Mouse (Mus musculus): Measurements from ENCODE around the gene Supt5. TPM values are rescaled to one million over a fixed set of nuclear protein-coding genes. Genes with fewer than 3 reads are reported as not detected.

The Supt5 gene
- polyA plus RNA-seq, 1 experiment from 2014 or later = 110 TPM

- H3K4me1 ChIP-seq = peaks cover 22% of the 10 kb centered on the region
- 0 out of 2 replicates have a peak overlapping the region, but pooled peaks have one; percentile 5 for H3K27ac ChIP-seq
- no peaks in the 10 kb centered on the region for H3K27me3 ChIP-seq (replicated peaks)
- 6% methylated on average over 35 of the region's 35 CpGs for WGBS
- ATAC-seq (ENCODE audit: low FRiP score, low read depth) = peak; percentile 59
- peak overlapping the region; percentile 76 for H3K4me3 ChIP-seq
- H3K9me3 ChIP-seq = no peaks in the 10 kb centered on the region
- peak overlapping the region; percentile 82 for H3K9ac ChIP-seq
- H3K4me2 ChIP-seq (replicated peaks) = peak overlapping the region; percentile 95
- H3K36me3 ChIP-seq = peaks cover 65% of the 10 kb centered on the region
These were observed 27.2 kb downstream of the Supt5 start for GRCm38 (mm10) chr7:28311151-28311925.

DNA sequence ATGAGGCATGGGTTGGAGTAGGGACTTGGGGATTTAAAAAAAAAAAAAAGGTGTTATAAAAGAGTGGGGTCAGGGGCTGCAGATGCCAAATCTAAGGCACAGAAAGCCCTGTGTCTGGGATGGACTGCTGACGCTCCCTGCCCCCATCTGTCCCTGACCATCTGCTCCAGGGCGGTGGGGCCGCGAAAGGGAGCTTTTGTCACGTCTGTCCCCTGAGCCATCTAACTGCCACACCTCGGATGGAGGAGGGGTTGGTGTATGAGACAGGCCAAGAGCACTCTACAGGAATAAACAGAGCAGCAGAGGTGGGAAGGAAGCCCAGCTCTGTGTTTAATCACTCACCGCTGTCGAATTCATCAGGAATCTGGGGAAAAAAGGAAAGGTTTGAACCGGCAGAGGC, 28.8 kb downstream of the Supt5 start:
- H3K4me1 ChIP-seq = peaks cover 22% of the 10 kb centered on the region
- 41% methylated on average over 9 of the region's 9 CpGs for WGBS
- peaks cover 65% of the 10 kb centered on the region for H3K36me3 ChIP-seq
- H3K4me2 ChIP-seq (replicated peaks) = peak overlapping the region; percentile 95
- peak overlapping the region; percentile 7; the same call in 1 of the 2 replicates for H3K4me3 ChIP-seq
- ATAC-seq (ENCODE audit: low FRiP score, low read depth) = no peak
- H3K9ac ChIP-seq = peak overlapping the region; percentile 2; the same call in 1 of the 2 replicates
- no peaks in the 10 kb centered on the region for H3K27me3 ChIP-seq (replicated peaks)
- no peaks in the 10 kb centered on the region for H3K9me3 ChIP-seq
- H3K27ac ChIP-seq = no peak overlapping the region; the same call in 1 of the 2 replicates

GRCm38 (mm10) chr7:28306216-28306615, 32.3 kb downstream of the Supt5 start:
- Histone ChIP-seq H3K4me3 (no peak overlapping the region), H3K27ac (no peak overlapping the region), H3K4me2 (replicated peaks) (no peak overlapping the region), H3K36me3 (peaks cover 57% of the 10 kb centered on the region), H3K27me3 (replicated peaks) (no peaks in the 10 kb centered on the region), H3K9ac (no peak overlapping the region), H3K4me1 (peaks cover 35% of the 10 kb centered on the region), H3K9me3 (no peaks in the 10 kb centered on the region)
- 94% methylated on average over 8 of the region's 8 CpGs for WGBS
- no peak for ATAC-seq (ENCODE audit: low FRiP score, low read depth)

- no peak for ATAC-seq (ENCODE audit: low FRiP score, low read depth)
- WGBS = 94% methylated on average over 10 of the region's 10 CpGs
- no peak overlapping the region for H3K27ac ChIP-seq
- H3K27me3 ChIP-seq (replicated peaks) = no peaks in the 10 kb centered on the region
- no peak overlapping the region for H3K4me3 ChIP-seq
- peaks cover 57% of the 10 kb centered on the region for H3K36me3 ChIP-seq
- peaks cover 29% of the 10 kb centered on the region for H3K4me1 ChIP-seq
- no peak overlapping the region for H3K9ac ChIP-seq
- H3K9me3 ChIP-seq = no peaks in the 10 kb centered on the region
- no peak overlapping the region for H3K4me2 ChIP-seq (replicated peaks)
These were observed 32.9 kb downstream of the Supt5 start for GRCm38 (mm10) chr7:28305641-28306040.

DNA sequence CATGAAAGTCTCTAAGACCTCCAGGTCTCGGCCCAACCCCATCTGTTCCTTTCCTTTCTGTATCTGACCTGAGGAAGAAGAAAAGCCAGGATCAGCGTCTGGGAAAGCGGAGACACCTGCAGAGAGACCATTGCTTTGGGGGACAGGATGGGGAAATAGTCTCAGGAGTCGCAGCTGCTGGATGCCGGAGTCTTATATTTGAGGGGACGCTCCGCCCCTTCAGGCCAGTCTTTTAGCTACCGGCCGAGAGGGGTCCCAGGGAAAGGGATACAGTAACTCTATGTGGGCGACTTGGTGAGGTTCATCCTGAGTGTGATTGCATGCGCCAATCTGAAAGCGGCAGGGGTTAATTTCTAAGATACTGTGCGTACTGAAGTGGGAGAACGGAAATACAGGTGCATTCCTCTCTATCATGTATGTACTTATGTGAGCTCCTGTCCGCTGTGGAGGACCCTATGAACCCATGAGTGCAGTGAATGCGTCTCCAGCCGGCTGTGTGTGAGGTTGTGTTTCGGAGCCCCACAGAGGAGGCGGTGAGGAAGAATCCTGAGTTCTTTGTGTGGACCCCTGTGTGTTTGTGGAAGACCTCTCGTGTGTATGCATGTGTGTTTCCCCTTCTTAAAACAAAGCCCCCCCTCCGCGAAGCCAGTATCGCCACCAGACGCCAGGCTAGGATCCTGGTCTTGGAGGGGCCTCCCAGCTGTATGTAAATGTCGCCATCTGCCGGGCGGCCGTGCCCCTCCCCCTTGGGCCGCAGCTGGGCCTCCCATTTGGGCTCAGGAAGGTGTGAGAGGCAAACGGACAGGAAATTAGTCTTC, 36.7 kb downstream of the Supt5 start, which contains the start of gene Dll3:
Dll3 (minus strand) TSS at position 623 of the 818 bp plus-strand sequence.
- peak; percentile 83 for ATAC-seq (ENCODE audit: low FRiP score, low read depth)
- Histone ChIP-seq H3K27ac (peak within 1 kb of the TSS; percentile 77), H3K4me3 (peak within 1 kb of the TSS; percentile 60), H3K9ac (peak within 1 kb of the TSS; percentile 85), H3K4me2 (replicated peaks) (peak within 1 kb of the TSS; percentile 72), H3K4me1 (peaks cover 28% of the 10 kb centered on the region), H3K36me3 (peaks cover 22% of the 10 kb centered on the region), H3K9me3 (no peaks in the 10 kb centered on the region), H3K27me3 (replicated peaks) (peaks cover 8% of the 10 kb centered on the region; the same call in 1 of the 2 replicates)
- WGBS = 1% methylated on average over 30 of the region's 30 CpGs

DNA sequence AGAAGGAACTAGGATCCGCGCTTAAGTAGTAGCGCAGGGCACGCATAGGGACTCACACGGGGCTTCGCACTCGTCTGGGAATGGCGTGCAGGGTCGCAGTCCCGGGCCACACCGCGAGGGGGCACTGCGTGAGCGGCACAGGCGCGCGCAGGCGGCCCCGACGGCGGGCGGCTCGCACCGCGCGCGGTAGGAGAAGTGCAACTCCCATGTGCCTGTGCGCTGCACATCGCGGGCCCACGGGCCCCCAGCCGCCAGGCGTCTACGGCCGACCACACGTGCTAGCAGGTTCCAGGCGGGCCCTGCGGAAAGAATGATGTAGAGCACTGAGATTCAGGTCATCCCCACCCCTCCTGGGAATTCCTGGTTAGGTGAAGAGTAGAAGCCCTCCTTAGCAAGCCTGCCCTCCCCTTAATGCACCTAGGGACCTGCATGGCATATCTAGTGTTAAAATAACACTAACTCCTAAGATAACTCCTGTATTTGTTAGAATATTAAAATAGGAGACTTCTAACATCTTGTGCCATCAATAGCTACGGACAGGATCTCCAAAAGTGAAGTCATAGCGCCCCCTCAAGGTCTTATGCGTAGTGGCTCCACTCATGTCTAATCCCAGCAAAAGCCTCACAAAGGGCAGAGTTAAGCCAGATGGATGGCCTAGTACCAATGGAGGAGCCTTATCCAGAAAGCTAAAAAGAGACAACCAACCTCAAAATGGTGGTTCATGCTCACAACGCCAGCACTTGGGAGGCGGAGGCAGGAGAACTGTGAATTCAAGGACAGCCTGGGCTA, 39.5 kb downstream of the Supt5 start:
- Histone ChIP-seq H3K4me3 (peak overlapping the region; percentile 18; the same call in 1 of the 2 replicates), H3K27me3 (replicated peaks) (peaks cover 27% of the 10 kb centered on the region), H3K9ac (peak overlapping the region; percentile 22; the same call in 1 of the 2 replicates), H3K4me1 (peaks cover 45% of the 10 kb centered on the region), H3K27ac (no peak overlapping the region), H3K9me3 (no peaks in the 10 kb centered on the region), H3K36me3 (no peaks in the 10 kb centered on the region), H3K4me2 (replicated peaks) (peak overlapping the region; percentile 72)
- no peak for ATAC-seq (ENCODE audit: low FRiP score, low read depth)
- WGBS = 16% methylated on average over 43 of the region's 43 CpGs

DNA sequence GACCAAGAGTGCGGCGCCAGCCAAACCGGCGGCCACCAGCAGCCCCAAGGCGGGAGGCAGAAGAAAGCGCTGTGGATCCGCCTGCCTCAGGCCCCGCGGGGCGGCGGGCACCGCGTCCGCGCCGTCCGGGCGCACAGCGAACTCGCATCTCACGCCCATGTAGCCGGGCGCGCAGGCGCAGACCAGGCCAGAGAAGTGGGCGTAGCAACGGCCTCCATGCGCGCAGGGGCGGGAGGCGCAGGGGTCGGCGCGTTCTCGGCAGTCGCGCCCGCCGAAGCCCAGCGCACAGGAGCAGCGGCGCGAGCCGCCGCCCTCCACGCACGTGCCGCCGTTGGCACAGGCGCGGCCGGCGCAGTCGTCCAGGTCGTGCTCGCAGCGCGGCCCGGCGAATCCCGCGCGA, 44.1 kb downstream of the Supt5 start:
- no peak overlapping the region for H3K27ac ChIP-seq
- H3K4me2 ChIP-seq (replicated peaks) = peak overlapping the region; percentile 85
- H3K36me3 ChIP-seq = peaks cover 4% of the 10 kb centered on the region; the same call in 1 of the 2 replicates
- peaks cover 59% of the 10 kb centered on the region for H3K27me3 ChIP-seq (replicated peaks)
- 3% methylated on average over 63 of the region's 63 CpGs for WGBS
- peak overlapping the region; percentile 56 for H3K9ac ChIP-seq
- no peaks in the 10 kb centered on the region for H3K9me3 ChIP-seq
- peaks cover 44% of the 10 kb centered on the region for H3K4me1 ChIP-seq
- peak overlapping the region; percentile 45 for H3K4me3 ChIP-seq
- peak; percentile 23; the same call in 1 of the 2 replicates for ATAC-seq (ENCODE audit: low FRiP score, low read depth)

GRCm38 (mm10) chr7:28290638-28291590, 47.6 kb downstream of the Supt5 start, which contains the start of gene Selenov:
TSS of gene Selenov (minus strand) at chr7:28291186.
- no peak within 1 kb of the TSS for H3K27ac ChIP-seq
- peak; percentile 45 for ATAC-seq (ENCODE audit: low FRiP score, low read depth)
- under 1% methylated on average over 52 of the region's 52 CpGs for WGBS
- H3K36me3 ChIP-seq = peaks cover 4% of the 10 kb centered on the region; the same call in 1 of the 2 replicates
- peaks cover 38% of the 10 kb centered on the region for H3K4me1 ChIP-seq
- peaks cover 53% of the 10 kb centered on the region for H3K27me3 ChIP-seq (replicated peaks)
- peak within 1 kb of the TSS; percentile 27 for H3K4me3 ChIP-seq
- H3K4me2 ChIP-seq (replicated peaks) = peak within 1 kb of the TSS; percentile 60
- H3K9me3 ChIP-seq = no peaks in the 10 kb centered on the region
- peak within 1 kb of the TSS; percentile 44 for H3K9ac ChIP-seq

DNA sequence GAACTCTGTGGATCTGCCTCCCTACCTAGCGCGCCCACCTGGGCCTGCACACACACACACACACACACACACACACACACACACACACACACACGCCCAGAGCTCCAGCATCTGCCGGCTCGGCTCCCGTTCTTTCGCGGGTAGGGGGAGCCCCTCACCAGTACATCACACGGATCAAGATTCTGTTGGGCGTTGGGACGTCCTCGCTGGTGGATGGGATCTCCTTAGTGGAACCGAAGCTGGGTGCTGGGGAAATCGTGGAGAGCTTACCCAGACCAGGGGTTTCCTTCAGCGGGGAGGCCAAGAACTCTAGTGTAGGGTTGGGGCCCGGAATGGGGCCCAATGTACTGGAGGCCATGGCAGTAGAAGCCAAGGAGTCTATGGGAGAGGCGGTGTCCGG, 48.4 kb downstream of the Supt5 start:
- ATAC-seq (ENCODE audit: low FRiP score, low read depth) = no peak

GRCm38 (mm10) chr7:28280630-28281029, 57.9 kb downstream of the Supt5 start:
- Histone ChIP-seq H3K9ac (no peak overlapping the region), H3K4me2 (replicated peaks) (0 out of 2 replicates have a peak overlapping the region, but pooled peaks have one; percentile 1), H3K9me3 (no peaks in the 10 kb centered on the region), H3K4me3 (no peak overlapping the region), H3K4me1 (peaks cover 11% of the 10 kb centered on the region), H3K36me3 (no peaks in the 10 kb centered on the region), H3K27me3 (replicated peaks) (no peaks in the 10 kb centered on the region), H3K27ac (no peak overlapping the region)
- whole genome bisulfite sequencing = 82% methylated on average over 7 of the region's 7 CpGs
- ATAC-seq (ENCODE audit: low FRiP score, low read depth) = no peak

More for the DNA sequence above, 48.4 kb downstream of the Supt5 start:
- under 1% methylated on average over 16 of the region's 18 CpGs for WGBS
- peaks cover 4% of the 10 kb centered on the region; the same call in 1 of the 2 replicates for H3K36me3 ChIP-seq
- no peak overlapping the region for H3K27ac ChIP-seq
- H3K9ac ChIP-seq = peak overlapping the region; percentile 44; the same call in 1 of the 2 replicates
- H3K9me3 ChIP-seq = no peaks in the 10 kb centered on the region
- H3K4me1 ChIP-seq = peaks cover 34% of the 10 kb centered on the region
- peaks cover 50% of the 10 kb centered on the region for H3K27me3 ChIP-seq (replicated peaks)
- peak overlapping the region; percentile 27 for H3K4me3 ChIP-seq
- H3K4me2 ChIP-seq (replicated peaks) = peak overlapping the region; percentile 60

Data from neural tube, embryonic 12.5 days (tissue).